Mouse (Mus musculus): ENCODE data around the gene Klhl26. TPM values are rescaled to one million over a fixed set of nuclear protein-coding genes. Genes with fewer than 3 reads are reported as not detected.

Klhl26 gene
- polyA plus RNA-seq, 1 experiment from 2014 or later, result 28.5 TPM

DNA sequence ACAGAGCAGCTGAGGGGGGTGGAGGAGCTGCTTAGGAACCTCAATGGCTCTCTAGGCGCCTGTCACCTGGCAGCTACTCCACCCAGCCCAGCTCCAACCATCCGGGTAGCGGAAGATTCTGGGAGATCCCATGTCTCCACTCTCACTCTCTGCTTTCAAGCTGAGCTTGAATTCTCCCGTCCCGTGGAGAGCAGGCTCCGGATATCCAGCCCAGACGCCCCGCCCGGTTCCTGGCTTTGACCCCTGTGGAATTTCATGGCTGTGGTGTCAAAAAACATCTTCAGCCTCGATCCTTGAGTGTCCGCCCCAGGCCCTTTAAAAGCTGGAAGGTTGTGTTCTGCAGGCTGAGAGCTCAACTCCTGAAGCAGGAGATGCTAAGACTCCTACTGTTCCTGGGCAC is 10.0 kb downstream of the Klhl26 start:
- 71% methylated on average over 11 of the region's 11 CpGs for WGBS
- no peak for DNase-seq (ENCODE audit: low spot score)

DNA sequence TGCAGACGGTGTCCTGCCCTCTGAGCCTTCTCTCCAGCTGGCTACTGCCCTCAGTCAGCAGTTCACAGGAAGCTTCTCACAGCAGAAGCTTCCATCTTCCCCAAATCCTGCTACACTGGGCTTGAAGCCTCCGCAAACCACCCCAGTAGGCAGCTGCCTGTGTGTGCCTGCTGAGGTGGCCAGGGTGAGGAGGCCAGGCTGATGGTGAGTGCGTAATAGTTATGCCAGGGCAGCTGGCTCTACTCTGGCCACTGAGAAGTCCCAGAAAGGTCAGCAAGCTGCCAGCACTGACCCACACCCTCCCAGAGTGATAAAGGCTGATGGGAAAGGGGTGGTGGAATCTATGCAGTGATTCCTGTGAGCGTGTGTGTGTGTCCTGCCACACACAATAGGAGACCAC is 10.5 kb downstream of the Klhl26 start:
- no peak for ATAC-seq (ENCODE audit: low FRiP score)
- H3K4me2 ChIP-seq (replicated peaks), result no peak overlapping the region

More for the DNA sequence above, 10.0 kb downstream of the Klhl26 start:
- Histone ChIP-seq H3K9me3 (ENCODE audit: control insufficient read depth, low read length) (no peaks in the 10 kb centered on the region), H3K9ac (no peak overlapping the region), H3K36me3 (replicated peaks; ENCODE audit: control insufficient read depth, insufficient read depth) (no peaks in the 10 kb centered on the region), H3K4me1 (replicated peaks; ENCODE audit: control insufficient read depth, insufficient read depth, low read length) (peaks cover 12% of the 10 kb centered on the region; the same call in 1 of the 2 replicates), H3K4me2 (replicated peaks) (no peak overlapping the region), H3K27me3 (ENCODE audit: control insufficient read depth, insufficient read depth, low read length) (no peaks in the 10 kb centered on the region), H3K27ac (no peak overlapping the region), H3K4me3 (replicated peaks; ENCODE audit: low read length) (no peak overlapping the region)
- no peak for ATAC-seq (ENCODE audit: low FRiP score)

DNA sequence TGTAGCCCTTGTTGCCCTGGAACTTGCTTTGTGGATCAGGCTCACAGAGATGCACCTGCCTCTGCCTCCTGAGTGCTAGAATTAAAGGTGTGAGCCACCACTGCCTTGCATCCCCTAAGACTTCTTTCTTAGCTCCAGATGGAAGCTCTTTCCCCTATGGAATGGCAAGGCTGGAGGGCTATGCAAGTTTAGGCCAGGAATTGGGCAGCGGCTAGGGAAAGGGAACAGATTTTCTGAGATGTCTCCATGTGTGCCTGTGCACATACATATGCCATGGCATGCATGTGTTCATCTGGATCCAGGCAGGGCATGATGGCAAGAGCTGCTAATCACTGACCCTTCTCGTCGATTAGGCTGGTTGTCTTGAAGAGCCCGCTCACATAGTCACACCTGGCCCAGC is 11.1 kb downstream of the Klhl26 start:
- Histone ChIP-seq H3K4me3 (replicated peaks; ENCODE audit: low read length) (no peak overlapping the region), H3K4me1 (replicated peaks; ENCODE audit: control insufficient read depth, insufficient read depth, low read length) (peaks cover 12% of the 10 kb centered on the region; the same call in 1 of the 2 replicates), H3K9me3 (ENCODE audit: control insufficient read depth, low read length) (no peaks in the 10 kb centered on the region), H3K27ac (no peak overlapping the region), H3K36me3 (replicated peaks; ENCODE audit: control insufficient read depth, insufficient read depth) (no peaks in the 10 kb centered on the region), H3K27me3 (ENCODE audit: control insufficient read depth, insufficient read depth, low read length) (no peaks in the 10 kb centered on the region), H3K9ac (no peak overlapping the region), H3K4me2 (replicated peaks) (no peak overlapping the region)
- 100% methylated on average over 4 of the region's 4 CpGs for WGBS
- ATAC-seq (ENCODE audit: low FRiP score) (no peak), DNase-seq (ENCODE audit: low spot score) (no peak)

More for the DNA sequence above, 10.5 kb downstream of the Klhl26 start:
- Histone ChIP-seq H3K9ac (no peak overlapping the region), H3K36me3 (replicated peaks; ENCODE audit: control insufficient read depth, insufficient read depth) (no peaks in the 10 kb centered on the region), H3K4me3 (replicated peaks; ENCODE audit: low read length) (no peak overlapping the region), H3K9me3 (ENCODE audit: control insufficient read depth, low read length) (no peaks in the 10 kb centered on the region), H3K4me1 (replicated peaks; ENCODE audit: control insufficient read depth, insufficient read depth, low read length) (peaks cover 12% of the 10 kb centered on the region; the same call in 1 of the 2 replicates), H3K27ac (no peak overlapping the region), H3K27me3 (ENCODE audit: control insufficient read depth, insufficient read depth, low read length) (no peaks in the 10 kb centered on the region)
- WGBS, result 77% methylated on average over 4 of the region's 4 CpGs
- DNase-seq (ENCODE audit: low spot score), result no peak

DNA sequence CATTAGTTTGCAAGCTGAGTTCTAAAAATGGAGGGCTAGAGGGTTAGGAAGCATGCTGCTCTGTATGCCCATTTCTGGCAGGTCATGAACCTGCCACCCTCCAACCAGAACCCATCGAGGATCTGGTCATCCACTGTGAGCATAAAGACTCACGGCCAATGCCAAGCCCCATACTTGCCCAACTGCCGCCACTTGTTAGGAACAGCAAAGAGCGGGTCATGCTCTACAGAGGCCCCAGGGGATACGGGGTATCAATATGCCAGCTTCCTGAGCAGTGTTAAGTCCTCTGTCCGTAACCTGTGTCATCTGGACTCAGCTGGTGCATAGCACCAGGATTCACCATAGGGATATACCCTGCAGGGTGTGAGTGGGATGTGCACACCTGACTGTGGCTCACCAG is 12.6 kb downstream of the Klhl26 start:
- Histone ChIP-seq H3K4me2 (replicated peaks) (no peak overlapping the region), H3K9me3 (ENCODE audit: control insufficient read depth, low read length) (no peaks in the 10 kb centered on the region), H3K4me3 (replicated peaks; ENCODE audit: low read length) (no peak overlapping the region), H3K9ac (no peak overlapping the region), H3K27me3 (ENCODE audit: control insufficient read depth, insufficient read depth, low read length) (no peaks in the 10 kb centered on the region), H3K36me3 (replicated peaks; ENCODE audit: control insufficient read depth, insufficient read depth) (no peaks in the 10 kb centered on the region), H3K27ac (no peak overlapping the region), H3K4me1 (replicated peaks; ENCODE audit: control insufficient read depth, insufficient read depth, low read length) (peaks cover 6% of the 10 kb centered on the region; the same call in 1 of the 2 replicates)
- 98% methylated on average over 6 of the region's 6 CpGs for WGBS
- no peak for ATAC-seq (ENCODE audit: low FRiP score)
- DNase-seq (ENCODE audit: low spot score), result no peak

- no peak for ATAC-seq (ENCODE audit: low FRiP score)
- H3K4me3 ChIP-seq (replicated peaks; ENCODE audit: low read length), result no peak overlapping the region
- H3K9ac ChIP-seq, result no peak overlapping the region
- no peak overlapping the region for H3K27ac ChIP-seq
- WGBS, result 65% methylated on average over 4 of the region's 4 CpGs
- no peaks in the 10 kb centered on the region for H3K27me3 ChIP-seq (ENCODE audit: control insufficient read depth, insufficient read depth, low read length)
- DNase-seq (ENCODE audit: low spot score), result no peak
- no peaks in the 10 kb centered on the region for H3K9me3 ChIP-seq (ENCODE audit: control insufficient read depth, low read length)
- no peaks in the 10 kb centered on the region for H3K4me1 ChIP-seq (replicated peaks; ENCODE audit: control insufficient read depth, insufficient read depth, low read length)
- no peaks in the 10 kb centered on the region for H3K36me3 ChIP-seq (replicated peaks; ENCODE audit: control insufficient read depth, insufficient read depth)
- H3K4me2 ChIP-seq (replicated peaks), result no peak overlapping the region
Observed at GRCm38 (mm10) chr8:70463306-70463705, 13.5 kb downstream of the Klhl26 start.

GRCm38 (mm10) chr8:70462516-70462813 is 14.3 kb downstream of the Klhl26 start:
- ATAC-seq (ENCODE audit: low FRiP score) (no peak), DNase-seq (ENCODE audit: low spot score) (no peak)
- WGBS, result 93% methylated on average over 8 of the region's 8 CpGs
- Histone ChIP-seq H3K4me3 (replicated peaks; ENCODE audit: low read length) (no peak overlapping the region), H3K36me3 (replicated peaks; ENCODE audit: control insufficient read depth, insufficient read depth) (no peaks in the 10 kb centered on the region), H3K4me2 (replicated peaks) (no peak overlapping the region), H3K4me1 (replicated peaks; ENCODE audit: control insufficient read depth, insufficient read depth, low read length) (no peaks in the 10 kb centered on the region), H3K9ac (no peak overlapping the region), H3K9me3 (ENCODE audit: control insufficient read depth, low read length) (no peaks in the 10 kb centered on the region), H3K27ac (no peak overlapping the region), H3K27me3 (ENCODE audit: control insufficient read depth, insufficient read depth, low read length) (no peaks in the 10 kb centered on the region)

GRCm38 (mm10) chr8:70461765-70462515 is 14.8 kb downstream of the Klhl26 start:
- Histone ChIP-seq H3K4me2 (replicated peaks) (no peak overlapping the region), H3K36me3 (replicated peaks; ENCODE audit: control insufficient read depth, insufficient read depth) (no peaks in the 10 kb centered on the region), H3K9ac (no peak overlapping the region), H3K4me3 (replicated peaks; ENCODE audit: low read length) (no peak overlapping the region), H3K9me3 (ENCODE audit: control insufficient read depth, low read length) (no peaks in the 10 kb centered on the region), H3K4me1 (replicated peaks; ENCODE audit: control insufficient read depth, insufficient read depth, low read length) (no peaks in the 10 kb centered on the region), H3K27ac (no peak overlapping the region), H3K27me3 (ENCODE audit: control insufficient read depth, insufficient read depth, low read length) (no peaks in the 10 kb centered on the region)
- ATAC-seq (ENCODE audit: low FRiP score) (no peak), DNase-seq (ENCODE audit: low spot score) (no peak)
- 93% methylated on average over 16 of the region's 16 CpGs for WGBS

GRCm38 (mm10) chr8:70460606-70461005 is 16.2 kb downstream of the Klhl26 start:
- H3K36me3 ChIP-seq (replicated peaks; ENCODE audit: control insufficient read depth, insufficient read depth), result no peaks in the 10 kb centered on the region
- no peaks in the 10 kb centered on the region for H3K9me3 ChIP-seq (ENCODE audit: control insufficient read depth, low read length)
- no peak overlapping the region for H3K4me2 ChIP-seq (replicated peaks)
- H3K4me1 ChIP-seq (replicated peaks; ENCODE audit: control insufficient read depth, insufficient read depth, low read length), result no peaks in the 10 kb centered on the region
- no peak for ATAC-seq (ENCODE audit: low FRiP score)
- 77% methylated on average over 9 of the region's 9 CpGs for WGBS
- H3K9ac ChIP-seq, result no peak overlapping the region
- H3K27me3 ChIP-seq (ENCODE audit: control insufficient read depth, insufficient read depth, low read length), result no peaks in the 10 kb centered on the region
- H3K4me3 ChIP-seq (replicated peaks; ENCODE audit: low read length), result no peak overlapping the region
- DNase-seq (ENCODE audit: low spot score), result no peak
- H3K27ac ChIP-seq, result no peak overlapping the region

DNA sequence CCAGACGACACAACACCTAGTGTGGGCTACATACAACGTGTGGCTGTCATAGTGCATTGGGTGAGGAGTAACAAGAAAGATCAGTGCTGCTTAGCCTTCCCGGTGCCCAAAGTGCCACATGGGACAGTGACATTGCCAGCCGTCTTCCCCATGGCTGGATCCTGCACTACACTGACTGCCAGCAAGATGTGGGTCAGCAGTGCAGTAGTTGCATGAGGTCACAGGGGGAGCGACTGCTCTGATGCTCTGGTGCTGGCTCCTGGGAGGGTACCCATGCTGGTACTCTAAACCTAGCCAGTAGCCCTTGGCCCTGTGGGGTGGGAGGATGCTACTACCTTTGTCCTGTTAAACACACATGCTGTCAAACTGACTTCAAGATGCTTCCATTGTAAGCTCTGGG is 16.6 kb downstream of the Klhl26 start:
- H3K9ac ChIP-seq, result no peak overlapping the region
- 88% methylated on average over 5 of the region's 5 CpGs for WGBS

DNA sequence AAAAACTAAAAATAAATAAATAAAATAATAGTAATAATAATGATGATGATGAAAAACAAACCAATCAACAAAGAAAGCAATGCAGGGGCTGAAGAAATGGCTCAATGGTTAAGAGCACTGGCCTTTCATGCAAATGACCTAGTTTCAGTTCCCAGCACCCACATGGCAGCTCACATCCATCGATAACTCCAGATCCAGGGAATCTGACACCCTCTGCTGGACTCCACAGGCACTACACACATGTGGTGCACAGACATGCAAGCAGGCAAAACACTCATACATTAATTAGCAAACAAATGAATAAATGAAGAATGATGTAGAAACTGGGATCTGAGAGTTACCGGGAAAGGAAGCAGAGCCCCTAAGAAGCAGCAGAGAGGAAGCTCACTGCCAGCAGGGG is 17.1 kb downstream of the Klhl26 start:
- Histone ChIP-seq H3K4me3 (replicated peaks; ENCODE audit: low read length) (no peak overlapping the region), H3K9ac (no peak overlapping the region), H3K9me3 (ENCODE audit: control insufficient read depth, low read length) (no peaks in the 10 kb centered on the region), H3K27me3 (ENCODE audit: control insufficient read depth, insufficient read depth, low read length) (no peaks in the 10 kb centered on the region), H3K4me2 (replicated peaks) (no peak overlapping the region), H3K36me3 (replicated peaks; ENCODE audit: control insufficient read depth, insufficient read depth) (no peaks in the 10 kb centered on the region), H3K27ac (no peak overlapping the region), H3K4me1 (replicated peaks; ENCODE audit: control insufficient read depth, insufficient read depth, low read length) (no peaks in the 10 kb centered on the region)
- ATAC-seq (ENCODE audit: low FRiP score), result no peak
- 99% methylated on average over 2 of the region's 2 CpGs for WGBS
- DNase-seq (ENCODE audit: low spot score), result no peak

More for the DNA sequence above, 16.6 kb downstream of the Klhl26 start:
- ATAC-seq (ENCODE audit: low FRiP score), result no peak
- DNase-seq (ENCODE audit: low spot score), result no peak
- Histone ChIP-seq H3K27me3 (ENCODE audit: control insufficient read depth, insufficient read depth, low read length) (no peaks in the 10 kb centered on the region), H3K4me3 (replicated peaks; ENCODE audit: low read length) (no peak overlapping the region), H3K4me1 (replicated peaks; ENCODE audit: control insufficient read depth, insufficient read depth, low read length) (no peaks in the 10 kb centered on the region), H3K9me3 (ENCODE audit: control insufficient read depth, low read length) (no peaks in the 10 kb centered on the region), H3K36me3 (replicated peaks; ENCODE audit: control insufficient read depth, insufficient read depth) (no peaks in the 10 kb centered on the region), H3K4me2 (replicated peaks) (no peak overlapping the region), H3K27ac (no peak overlapping the region)

Measured in hindbrain, embryonic 14.5 days (tissue).